Mouse (Mus musculus): Measurements from ENCODE around the gene Arpp21.

The Arpp21 gene

DNA sequence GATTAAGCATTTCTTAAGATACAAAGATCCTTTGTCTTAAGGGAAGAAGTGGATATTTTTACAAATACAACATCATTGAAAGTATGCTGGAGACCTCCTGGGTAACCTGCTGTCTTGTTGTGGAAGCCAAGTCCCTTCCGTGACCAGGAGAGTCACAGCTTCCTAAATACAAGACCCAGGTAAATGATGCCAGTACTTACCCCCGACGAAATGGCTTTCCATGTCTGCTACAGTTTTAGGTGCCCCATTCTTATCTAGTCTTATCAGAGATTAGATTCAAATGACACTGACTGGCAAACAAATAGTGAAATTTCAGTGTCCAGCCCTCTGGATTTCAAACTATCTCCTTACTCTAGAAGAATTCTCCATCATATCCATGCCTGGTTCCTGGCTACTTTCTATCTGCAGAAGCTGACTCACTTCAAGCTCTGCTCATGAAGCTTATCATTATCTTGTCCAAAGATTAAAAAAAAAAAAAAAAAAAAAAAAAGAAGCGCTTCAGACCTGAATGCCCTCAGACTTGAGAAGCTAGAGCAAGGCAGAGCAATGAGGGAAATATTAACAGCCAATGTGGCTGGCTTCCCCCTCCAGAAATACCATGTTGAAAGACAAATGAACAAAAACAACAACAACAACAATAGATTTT, 4.9 kb downstream of the Arpp21 start:
- CTCF ChIA-PET = no interaction called here

DNA sequence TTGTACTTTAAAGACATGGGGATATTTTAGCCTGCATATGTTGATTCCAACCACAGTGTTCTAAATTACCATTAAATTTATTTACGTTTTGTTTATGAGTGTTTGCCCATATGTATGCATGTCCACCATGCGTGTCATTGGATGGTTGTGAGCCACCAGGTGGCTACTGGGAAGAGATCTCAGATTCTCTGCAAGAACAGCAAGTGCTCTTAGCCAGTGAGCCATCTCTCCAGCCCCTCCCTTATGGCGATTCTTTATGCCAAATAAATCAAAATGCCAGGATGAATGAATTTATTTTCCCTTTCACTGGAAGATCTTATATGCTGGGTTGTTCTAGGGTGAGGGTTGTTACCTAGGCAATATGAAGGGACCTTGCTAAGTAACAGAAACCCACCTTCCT, 7.3 kb downstream of the Arpp21 start:
- CTCF ChIA-PET = no interaction called here

DNA sequence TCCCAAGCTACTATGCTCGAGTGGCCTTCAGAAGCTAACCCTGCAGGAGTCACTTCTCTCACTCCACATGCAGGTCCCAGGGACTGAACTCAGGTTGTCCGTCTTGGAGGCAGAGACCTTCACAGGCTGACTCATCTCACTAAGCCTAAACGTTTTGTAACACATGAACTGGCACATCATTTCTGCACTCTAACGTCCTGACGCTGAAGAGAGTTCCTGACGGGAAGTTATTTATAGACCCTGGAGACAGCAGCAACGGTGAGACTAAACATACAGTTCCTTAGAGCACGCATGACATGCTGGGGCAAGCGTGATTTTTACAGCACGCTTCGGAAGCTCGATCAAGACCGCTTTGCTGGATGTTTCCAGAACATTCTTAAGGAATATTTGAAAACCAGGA, 8.6 kb downstream of the Arpp21 start:
- CTCF ChIA-PET = no interaction called here

DNA sequence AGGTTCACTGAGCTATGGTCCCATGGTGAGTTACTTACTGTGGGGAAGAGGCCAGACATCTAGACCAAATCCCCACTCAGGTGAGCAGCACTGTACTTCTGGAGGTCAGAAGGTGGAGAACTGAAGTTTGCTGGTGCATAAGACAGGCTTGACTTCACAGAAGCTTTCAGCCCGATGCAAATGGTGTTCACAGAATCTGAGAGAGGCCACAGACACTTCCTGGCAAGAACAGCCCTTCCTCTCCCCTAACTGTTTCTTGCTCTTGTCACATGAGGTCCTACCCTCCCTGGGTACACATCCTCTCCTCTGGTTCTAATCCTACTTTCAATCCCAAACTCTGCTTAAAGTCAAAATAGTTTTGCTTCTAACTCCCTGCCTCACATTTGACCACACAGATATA, 9.2 kb downstream of the Arpp21 start:
- CTCF ChIA-PET = no interaction called here

DNA sequence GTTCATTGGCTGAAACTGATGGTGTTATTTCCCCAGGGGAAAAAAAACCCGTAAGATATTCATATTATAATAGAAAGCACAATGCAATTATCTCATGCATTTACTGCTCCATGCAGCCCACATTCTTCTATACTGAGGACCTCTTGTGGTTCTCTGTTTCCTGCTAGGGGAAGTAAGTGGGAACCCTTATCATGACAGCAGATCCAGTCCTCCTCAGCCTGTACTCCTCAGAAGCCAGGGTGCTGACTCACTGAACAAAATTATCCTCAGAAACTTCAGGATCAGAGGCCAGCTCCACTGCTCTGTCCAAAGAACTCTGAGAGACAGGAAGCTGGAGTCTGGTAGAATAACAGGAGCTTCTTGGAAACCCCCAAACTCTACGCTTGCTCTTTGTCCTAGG, 10.7 kb downstream of the Arpp21 start:
- CTCF ChIA-PET = no interaction called here

- CTCF ChIA-PET = no interaction called here
Measured at GRCm38 (mm10) chr9:112219372-112219771, 16.4 kb downstream of the Arpp21 start.

DNA sequence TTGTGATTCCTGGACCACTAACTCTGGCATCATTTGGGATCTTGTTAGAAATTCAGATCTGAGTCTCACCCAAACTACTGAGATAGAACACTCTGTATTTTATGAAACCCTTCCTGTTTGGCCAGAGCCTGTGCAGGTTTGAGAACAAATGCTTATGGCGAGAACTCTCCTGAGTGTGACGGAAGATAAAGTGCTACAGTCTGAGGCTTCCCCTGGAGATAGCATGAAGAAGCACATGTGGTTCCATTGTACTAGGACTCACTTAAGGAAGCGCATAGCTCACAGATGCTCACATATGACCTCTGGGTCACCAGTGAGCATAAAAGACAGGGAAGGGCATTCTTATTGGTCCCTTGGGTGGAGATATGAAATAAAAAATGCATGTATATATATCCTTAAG, 17.5 kb downstream of the Arpp21 start:
- CTCF ChIA-PET = no interaction called here

GRCm38 (mm10) chr9:112217161-112217560, 18.6 kb downstream of the Arpp21 start:
- CTCF ChIA-PET = no interaction called here

DNA sequence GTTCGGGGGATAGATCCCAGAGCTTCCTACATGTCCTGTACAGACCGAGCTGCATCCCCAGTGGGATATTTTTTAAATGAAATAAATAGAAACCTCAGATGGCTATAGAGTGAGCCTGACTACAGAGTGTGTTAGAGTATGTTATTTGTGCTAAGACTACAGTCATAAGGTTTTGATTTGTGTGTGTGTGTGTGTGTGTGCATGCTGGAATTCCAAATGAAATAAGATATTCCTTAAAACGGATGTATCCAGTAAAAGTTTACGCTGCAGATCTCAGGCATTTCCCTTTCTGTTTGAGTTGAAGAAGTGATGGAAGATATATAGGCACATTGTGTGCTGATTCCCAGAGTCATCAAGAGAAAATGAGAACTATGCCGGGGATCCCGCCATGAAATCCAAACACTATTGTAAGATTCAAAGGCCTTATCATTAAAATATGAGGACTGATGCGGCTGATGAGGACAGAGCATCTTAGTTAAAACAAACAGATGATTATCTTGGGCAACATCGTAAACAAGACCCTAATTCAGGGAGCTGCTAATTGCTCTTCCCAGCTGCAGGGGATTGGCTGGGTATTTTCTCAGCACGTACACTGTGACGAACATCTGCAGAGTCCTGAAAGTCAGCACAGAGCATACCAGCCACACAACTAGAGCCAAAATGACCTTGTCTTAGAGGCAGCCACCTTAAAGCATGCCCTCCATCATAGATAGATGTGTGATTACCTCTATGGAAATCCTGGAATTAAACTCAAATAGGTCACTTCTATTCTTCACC, 20.5 kb downstream of the Arpp21 start:
- CTCF ChIA-PET = no interaction called here

- CTCF ChIA-PET = interaction anchor here (0.6 kb wide), 1 partner anchor 669 kb away, joined by 5 read pairs; no protein-coding TSS in a partner anchor
Measured at GRCm38 (mm10) chr9:112213411-112214255, 22.1 kb downstream of the Arpp21 start.

DNA sequence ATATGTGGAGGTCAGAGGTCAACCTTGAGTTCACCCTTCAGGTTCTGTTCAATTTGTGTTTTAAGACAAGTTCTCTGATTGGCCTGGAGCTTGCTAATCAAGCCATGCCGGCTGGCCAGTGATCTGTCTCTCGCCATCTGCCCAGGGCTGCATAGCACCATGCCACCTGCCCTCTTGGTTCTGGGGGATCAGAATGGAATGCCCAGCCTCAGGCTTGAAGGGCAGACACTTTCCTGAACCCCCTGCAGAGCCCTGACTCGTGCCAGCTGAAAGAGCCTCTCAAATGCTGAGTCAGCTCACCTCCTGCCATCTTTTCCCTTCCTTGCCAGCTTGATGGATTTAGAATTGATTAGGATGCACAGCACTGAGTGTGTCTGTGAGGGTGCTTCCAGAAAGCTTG, 25.9 kb downstream of the Arpp21 start:
- CTCF ChIA-PET = no interaction called here

- CTCF ChIA-PET = no interaction called here
Measured at GRCm38 (mm10) chr9:112207767-112208166, 28.0 kb downstream of the Arpp21 start.

DNA sequence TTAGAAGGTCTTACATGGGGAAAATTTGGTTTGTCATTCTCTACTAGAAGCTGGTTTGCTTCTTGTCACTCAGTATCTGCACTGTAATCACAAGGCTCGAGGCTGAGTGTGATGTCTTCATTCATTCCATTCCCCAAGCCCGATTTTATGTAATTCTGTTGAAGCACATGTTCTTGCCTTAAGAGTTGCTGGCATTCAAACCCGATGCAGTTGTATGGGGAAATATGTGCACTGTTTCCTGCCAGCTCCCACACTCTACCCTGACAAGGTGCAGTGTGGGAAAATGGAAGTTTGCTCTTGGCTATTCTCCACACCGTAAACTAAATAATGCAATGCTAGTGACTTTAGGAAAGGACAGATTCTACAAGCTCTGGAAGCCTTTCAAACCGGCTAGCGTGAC, 37.4 kb downstream of the Arpp21 start:
- CTCF ChIA-PET = no interaction called here

GRCm38 (mm10) chr9:112194049-112194448, 41.7 kb downstream of the Arpp21 start:
- CTCF ChIA-PET = no interaction called here

GRCm38 (mm10) chr9:112189394-112189793, 46.3 kb downstream of the Arpp21 start:
- CTCF ChIA-PET = no interaction called here

GRCm38 (mm10) chr9:112188358-112188893, 47.3 kb downstream of the Arpp21 start:
- CTCF ChIA-PET = no interaction called here

DNA sequence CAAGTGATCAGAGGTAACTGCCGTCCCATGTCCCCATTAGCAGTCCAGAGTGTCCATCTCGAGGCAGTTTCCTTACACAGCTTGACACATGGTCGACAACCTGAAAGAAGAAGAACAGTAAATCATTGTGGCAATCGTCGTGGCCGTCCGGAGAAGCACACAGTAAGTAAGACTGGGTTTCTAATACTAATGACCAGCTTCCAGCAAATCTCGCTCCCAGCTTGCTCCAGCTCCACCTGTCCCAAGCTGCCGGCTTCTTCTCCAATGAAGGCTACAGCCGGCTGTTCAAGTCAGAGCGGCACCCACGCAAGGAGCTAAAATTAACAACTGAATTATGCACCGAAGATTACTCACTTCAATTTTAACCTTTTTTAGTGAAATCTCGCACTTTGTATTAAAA, 48.1 kb downstream of the Arpp21 start:
- CTCF ChIA-PET = no interaction called here

- CTCF ChIA-PET = no interaction called here
Measured at GRCm38 (mm10) chr9:112186336-112187305, 49.1 kb downstream of the Arpp21 start.

DNA sequence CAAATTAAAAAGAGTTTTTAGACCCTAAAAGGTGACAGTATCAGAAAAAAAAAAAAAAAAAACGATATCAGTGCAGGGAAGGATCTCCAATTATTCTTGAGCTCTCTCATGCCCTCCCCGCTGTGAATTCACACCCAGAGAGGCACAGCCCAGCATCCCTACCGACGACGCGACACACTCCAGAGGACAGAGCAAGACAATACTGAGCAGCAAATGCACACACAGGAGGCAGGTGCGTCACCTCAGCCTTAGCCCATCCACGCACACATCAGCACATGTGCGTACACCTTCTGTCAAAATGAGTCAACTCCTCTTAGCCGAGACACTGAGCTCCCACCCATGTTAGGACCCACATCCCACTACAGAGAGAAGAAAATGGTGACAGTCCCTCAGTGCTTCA, 50.0 kb downstream of the Arpp21 start:
- CTCF ChIA-PET = interaction anchor here (0.7 kb wide), 1 partner anchor 1397 kb away, joined by 7 read pairs; no protein-coding TSS in a partner anchor

DNA sequence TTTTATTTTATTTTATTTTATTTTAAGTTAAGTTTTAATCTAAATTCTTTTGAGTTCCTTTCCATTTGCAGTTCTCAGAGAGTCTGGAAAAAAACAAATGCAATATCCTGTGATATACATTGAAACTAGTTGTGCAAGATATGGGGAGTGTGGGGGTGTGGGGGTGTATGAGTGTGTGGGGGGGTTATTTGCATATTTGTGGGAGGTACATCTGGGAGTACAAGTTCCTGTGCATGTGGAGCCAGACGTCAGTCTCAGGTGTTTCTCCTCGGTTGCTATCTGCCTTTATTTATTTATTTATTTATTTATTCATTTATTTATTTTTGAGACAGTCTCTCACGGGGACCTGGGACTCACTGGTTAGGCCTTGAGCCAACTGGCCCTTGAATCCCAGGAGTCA, 53.0 kb downstream of the Arpp21 start:
- CTCF ChIA-PET = no interaction called here

GRCm38 (mm10) chr9:112180006-112180405, 55.7 kb downstream of the Arpp21 start:
- CTCF ChIA-PET = no interaction called here

Measured in spleen, embryonic (tissue).